Mouse (Mus musculus) heart, postnatal 0 days (tissue): ENCODE results near the gene Cyp1b1.

ENCODE experiments used
- CTCF ChIP-seq: IDR thresholded peaks from 2 replicates; pipeline ENCODE4 v1.5.1; 2016; ENCODE audit warnings: antibody characterized with exemption, control low read depth, low read depth
- EP300 ChIP-seq: IDR thresholded peaks from 2 replicates; pipeline ENCODE4 v1.6.1; 2016; ENCODE audit warnings: antibody characterized with exemption, low read depth

- TF ChIP-seq CTCF (no peak), EP300 (no peak)
Observed at GRCm38 (mm10) chr17:79761841-79762240, 47.0 kb upstream of the Cyp1b1 start.
